In genomic region chr4:46858899-46859298, GRCm38 (mm10) we compare ENCODE assay signal across 9 mouse cellular contexts.
A peak's percentile ranks its signal among the peaks of the same experiment; 100 is the strongest.
DNase-seq lines count a peak whose midpoint lies in the region; ATAC-seq lines count a peak whose summit lies in the region.
"Had no signal": no experiment of that assay in that cellular context is flagged by ENCODE, and none has a peak within 500 bp of the region (broad histone marks: within the 10 kb centered on the region; RNA-seq: fewer than 3 reads in every experiment).

No protein-coding gene starts in this region.

- peaks cover 7% of the 10 kb centered on the region; the same call in 1 of the 2 replicates for H3K4me1 ChIP-seq in liver, embryonic 11.5 days (replicated peaks; ENCODE audit: control insufficient read depth, insufficient read depth, low read length)
- 0 out of 2 replicates have a peak, but pooled peaks cover 4% of the 10 kb centered on the region for H3K4me1 ChIP-seq in heart, embryonic 10.5 days
- no peaks in the 10 kb centered on the region for H3K4me1 ChIP-seq in kidney, embryonic 14.5 days (ENCODE audit: control insufficient read depth, insufficient read depth, low read length)

- no peak overlapping the region for H3K4me2 ChIP-seq in liver, embryonic 11.5 days
- H3K4me2 ChIP-seq in kidney, embryonic 14.5 days (replicated peaks; ENCODE audit: low read depth, low read length): 0 out of 2 replicates have a peak overlapping the region, but pooled peaks have one; percentile 4
- H3K4me2 ChIP-seq: limb, embryonic 15.5 days had no signal

- DNase-seq in liver: peak; percentile 29
- DNase-seq in liver, embryonic 11.5 days (ENCODE audit: low spot score): no peak
- peak; percentile 82 for DNase-seq in heart, embryonic 10.5 days (ENCODE audit: low spot score)
- peak; percentile 67 to 79 for DNase-seq in lung, postnatal 4 days
- no peak for DNase-seq in left cerebral cortex, adult 11 months (ENCODE audit: low spot score)

- no peak overlapping the region for H3K4me3 ChIP-seq in liver, embryonic 11.5 days (ENCODE audit: low read depth, low read length)
- no peak overlapping the region for H3K4me3 ChIP-seq in heart, embryonic 10.5 days
- no peak overlapping the region for H3K4me3 ChIP-seq in kidney, embryonic 14.5 days (ENCODE audit: low read length)
- H3K4me3 ChIP-seq: limb, embryonic 15.5 days had no signal

- H3K9ac ChIP-seq in liver, embryonic 11.5 days (ENCODE audit: low read depth, low read length): no peak overlapping the region
- H3K9ac ChIP-seq in kidney, embryonic 14.5 days (ENCODE audit: low read depth, low read length): no peak overlapping the region
- H3K9ac ChIP-seq: limb, embryonic 15.5 days had no signal

- H3K27ac ChIP-seq in liver, embryonic 11.5 days (ENCODE audit: low read depth, low read length): no peak overlapping the region
- no peak overlapping the region for H3K27ac ChIP-seq in heart, embryonic 10.5 days
- H3K27ac ChIP-seq in kidney, embryonic 14.5 days (ENCODE audit: low read depth, low read length): no peak overlapping the region
- H3K27ac ChIP-seq: limb, embryonic 15.5 days had no signal

- no peak for ATAC-seq in liver, embryonic 11.5 days (replicated peaks; ENCODE audit: low FRiP score)
- ATAC-seq in common myeloid progenitor, adult 5-6 weeks (replicated peaks; ENCODE audit: low read depth, poor library complexity, severe bottlenecking): peak; percentile 35; the same call in 1 of the 2 replicates
- peak; percentile 68; the same call in 1 of the 2 replicates for ATAC-seq in kidney, embryonic 14.5 days (ENCODE audit: low FRiP score, low TSS enrichment)
- ATAC-seq in megakaryocyte, adult 5-6 weeks (ENCODE audit: poor library complexity, severe bottlenecking): no peak

- no peaks in the 10 kb centered on the region for H3K9me3 ChIP-seq in liver, embryonic 11.5 days (ENCODE audit: control insufficient read depth, low read length)
- no peaks in the 10 kb centered on the region for H3K9me3 ChIP-seq in heart, embryonic 10.5 days
- no peaks in the 10 kb centered on the region for H3K9me3 ChIP-seq in kidney, embryonic 14.5 days (ENCODE audit: control insufficient read depth, low read length)
- H3K9me3 ChIP-seq: limb, embryonic 15.5 days had no signal

- H3K27me3 ChIP-seq in liver, embryonic 11.5 days (replicated peaks; ENCODE audit: control insufficient read depth, insufficient read depth, low read length): no peaks in the 10 kb centered on the region
- H3K27me3 ChIP-seq in heart, embryonic 10.5 days (ENCODE audit: insufficient read depth, poor library complexity, severe bottlenecking): peaks cover 5% of the 10 kb centered on the region; the same call in 1 of the 2 replicates
- H3K27me3 ChIP-seq in kidney, embryonic 14.5 days (ENCODE audit: control insufficient read depth, insufficient read depth, low read length): no peaks in the 10 kb centered on the region
- H3K27me3 ChIP-seq: limb, embryonic 15.5 days had no signal

- H3K36me3 ChIP-seq in liver, embryonic 11.5 days (ENCODE audit: control insufficient read depth, insufficient read depth, low read length): no peaks in the 10 kb centered on the region
- H3K36me3 ChIP-seq in heart, embryonic 10.5 days: no peaks in the 10 kb centered on the region
- H3K36me3 ChIP-seq in kidney, embryonic 14.5 days (ENCODE audit: control insufficient read depth, insufficient read depth, low read length): no peaks in the 10 kb centered on the region
- H3K36me3 ChIP-seq: limb, embryonic 15.5 days had no signal

- 49% methylated on average over 13 of the region's 13 CpGs for WGBS in liver, embryonic 11.5 days
- 25% methylated on average over 13 of the region's 13 CpGs for WGBS in heart, embryonic 10.5 days
- WGBS in kidney, embryonic 14.5 days: 14% methylated on average over 13 of the region's 13 CpGs

Comparison
In these comparisons a context has a peak if more than half of its experiments do, and no peak if none do; other contexts are left out.
1. DNase-seq: peak in liver (single experiment), heart, embryonic 10.5 days (single experiment) and lung, postnatal 4 days (2 of 2); none in liver, embryonic 11.5 days (single experiment) and left cerebral cortex, adult 11 months (single experiment).
2. ATAC-seq: peak in common myeloid progenitor, adult 5-6 weeks (single experiment) and kidney, embryonic 14.5 days (single experiment); none in liver, embryonic 11.5 days (single experiment) and megakaryocyte, adult 5-6 weeks (single experiment).